Mouse (Mus musculus): ENCODE measurements around the gene Car11. TPM values are rescaled to one million over a fixed set of nuclear protein-coding genes. Genes with fewer than 3 reads are reported as not detected.

Car11 gene
- polyA plus RNA-seq, 1 experiment from 2014 or later, result 3.3 TPM

DNA sequence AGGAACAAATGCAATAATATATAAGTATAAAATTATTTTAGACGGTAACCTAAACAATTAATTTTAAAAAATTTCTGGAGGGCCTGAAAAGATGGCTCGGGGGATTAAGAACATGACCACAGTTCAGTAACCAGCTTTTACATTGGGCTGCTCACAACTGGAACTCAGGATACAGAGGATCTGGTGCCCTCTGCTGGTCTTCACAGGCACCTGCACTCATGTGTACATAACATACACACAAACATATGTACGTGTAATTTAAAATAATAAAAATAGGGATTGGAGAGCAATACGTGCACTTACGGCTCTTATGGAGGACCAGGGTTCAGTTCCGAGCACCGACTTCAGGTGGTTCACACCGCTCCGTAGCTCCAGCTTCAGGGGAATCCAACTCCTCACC is 30.7 kb upstream of the Car11 start:
- Histone ChIP-seq H3K4me2 (ENCODE audit: low read depth, low read length) (no peak overlapping the region), H3K27me3 (ENCODE audit: control insufficient read depth, insufficient read depth, low read depth, low read length) (no peaks in the 10 kb centered on the region), H3K4me3 (ENCODE audit: low read length) (no peak overlapping the region), H3K36me3 (ENCODE audit: control insufficient read depth, insufficient read depth, low read length) (no peaks in the 10 kb centered on the region), H3K9ac (ENCODE audit: low read length) (no peak overlapping the region), H3K9me3 (ENCODE audit: control insufficient read depth, low read length) (no peaks in the 10 kb centered on the region), H3K4me1 (replicated peaks; ENCODE audit: control insufficient read depth, insufficient read depth, low read length) (peaks cover 9% of the 10 kb centered on the region), H3K27ac (ENCODE audit: low read length) (no peak overlapping the region)
- no peak for ATAC-seq (ENCODE audit: low read depth)
- 94% methylated on average over 9 of the region's 9 CpGs for WGBS

GRCm38 (mm10) chr7:45677627-45678295 is 21.9 kb upstream of the Car11 start:
- ATAC-seq (ENCODE audit: low read depth), result no peak
- 52% methylated on average over 7 of the region's 7 CpGs for WGBS

GRCm38 (mm10) chr7:45678513-45678912 is 21.1 kb upstream of the Car11 start:
- no peak overlapping the region for H3K27ac ChIP-seq (ENCODE audit: low read length)
- no peak overlapping the region for H3K4me2 ChIP-seq (ENCODE audit: low read depth, low read length)
- no peak for ATAC-seq (ENCODE audit: low read depth)
- no peak overlapping the region for H3K9ac ChIP-seq (ENCODE audit: low read length)
- peaks cover 13% of the 10 kb centered on the region for H3K4me1 ChIP-seq (replicated peaks; ENCODE audit: control insufficient read depth, insufficient read depth, low read length)
- H3K9me3 ChIP-seq (ENCODE audit: control insufficient read depth, low read length), result no peaks in the 10 kb centered on the region
- no peaks in the 10 kb centered on the region for H3K27me3 ChIP-seq (ENCODE audit: control insufficient read depth, insufficient read depth, low read depth, low read length)
- H3K4me3 ChIP-seq (ENCODE audit: low read length), result no peak overlapping the region
- no peaks in the 10 kb centered on the region for H3K36me3 ChIP-seq (ENCODE audit: control insufficient read depth, insufficient read depth, low read length)
- 89% methylated on average over 14 of the region's 14 CpGs for WGBS

More at GRCm38 (mm10) chr7:45677627-45678295, 21.9 kb upstream of the Car11 start:
- Histone ChIP-seq H3K4me2 (ENCODE audit: low read depth, low read length) (no peak overlapping the region), H3K9me3 (ENCODE audit: control insufficient read depth, low read length) (no peaks in the 10 kb centered on the region), H3K4me3 (ENCODE audit: low read length) (no peak overlapping the region), H3K27me3 (ENCODE audit: control insufficient read depth, insufficient read depth, low read depth, low read length) (no peaks in the 10 kb centered on the region), H3K36me3 (ENCODE audit: control insufficient read depth, insufficient read depth, low read length) (no peaks in the 10 kb centered on the region), H3K27ac (ENCODE audit: low read length) (no peak overlapping the region), H3K4me1 (replicated peaks; ENCODE audit: control insufficient read depth, insufficient read depth, low read length) (peaks cover 13% of the 10 kb centered on the region), H3K9ac (ENCODE audit: low read length) (no peak overlapping the region)

- H3K4me1 ChIP-seq (replicated peaks; ENCODE audit: control insufficient read depth, insufficient read depth, low read length), result peaks cover 13% of the 10 kb centered on the region
- WGBS, result 64% methylated on average over 14 of the region's 14 CpGs
- H3K27ac ChIP-seq (ENCODE audit: low read length), result peak overlapping the region; percentile 36; the same call in 1 of the 2 replicates
- 0 out of 2 replicates have a peak overlapping the region, but pooled peaks have one; percentile 1 for H3K9ac ChIP-seq (ENCODE audit: low read length)
- H3K4me2 ChIP-seq (ENCODE audit: low read depth, low read length), result no peak overlapping the region
- H3K27me3 ChIP-seq (ENCODE audit: control insufficient read depth, insufficient read depth, low read depth, low read length), result no peaks in the 10 kb centered on the region; the same call in 1 of the 2 replicates
- H3K4me3 ChIP-seq (ENCODE audit: low read length), result no peak overlapping the region
- H3K9me3 ChIP-seq (ENCODE audit: control insufficient read depth, low read length), result no peaks in the 10 kb centered on the region
- H3K36me3 ChIP-seq (ENCODE audit: control insufficient read depth, insufficient read depth, low read length), result no peaks in the 10 kb centered on the region
- ATAC-seq (ENCODE audit: low read depth), result no peak; the same call in 1 of the 2 replicates
Observed at GRCm38 (mm10) chr7:45679966-45680621, 19.5 kb upstream of the Car11 start.

DNA sequence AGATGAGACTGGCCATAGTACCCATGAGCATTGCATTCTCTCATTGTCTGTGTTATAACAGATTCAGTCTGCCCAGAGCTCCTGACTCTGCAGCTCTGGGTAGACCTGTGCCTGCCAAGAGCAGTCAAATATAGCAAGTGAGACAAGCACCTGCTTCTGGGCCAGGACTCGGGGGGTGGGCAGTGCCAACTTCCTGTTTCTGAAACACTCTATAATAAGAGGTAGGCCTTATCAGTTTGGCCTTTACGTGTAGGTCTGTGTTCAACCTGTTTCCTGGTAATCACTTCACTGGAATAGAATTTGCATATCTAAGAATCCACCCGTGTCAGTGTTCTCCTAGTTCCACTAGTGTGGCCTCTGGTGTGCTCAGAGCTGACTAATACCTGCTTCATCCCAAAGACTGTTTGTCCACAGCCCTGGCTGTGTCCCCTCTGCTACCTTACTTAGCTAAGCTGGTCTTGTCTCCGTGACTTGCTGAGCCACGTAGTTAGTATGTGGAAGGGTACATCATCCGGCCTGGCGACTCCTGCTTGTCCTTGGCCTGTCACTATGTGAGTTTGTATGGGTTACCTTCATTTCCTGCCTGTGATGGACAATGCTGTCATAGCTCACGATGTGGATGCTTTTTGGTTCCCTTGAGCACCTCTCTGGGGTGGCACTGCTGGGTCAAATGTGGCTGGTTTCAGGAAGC is 18.5 kb upstream of the Car11 start:
- Histone ChIP-seq H3K9me3 (ENCODE audit: control insufficient read depth, low read length) (no peaks in the 10 kb centered on the region), H3K27ac (ENCODE audit: low read length) (peak overlapping the region; percentile 69; the same call in 1 of the 2 replicates)
- WGBS, result 59% methylated on average over 8 of the region's 8 CpGs

DNA sequence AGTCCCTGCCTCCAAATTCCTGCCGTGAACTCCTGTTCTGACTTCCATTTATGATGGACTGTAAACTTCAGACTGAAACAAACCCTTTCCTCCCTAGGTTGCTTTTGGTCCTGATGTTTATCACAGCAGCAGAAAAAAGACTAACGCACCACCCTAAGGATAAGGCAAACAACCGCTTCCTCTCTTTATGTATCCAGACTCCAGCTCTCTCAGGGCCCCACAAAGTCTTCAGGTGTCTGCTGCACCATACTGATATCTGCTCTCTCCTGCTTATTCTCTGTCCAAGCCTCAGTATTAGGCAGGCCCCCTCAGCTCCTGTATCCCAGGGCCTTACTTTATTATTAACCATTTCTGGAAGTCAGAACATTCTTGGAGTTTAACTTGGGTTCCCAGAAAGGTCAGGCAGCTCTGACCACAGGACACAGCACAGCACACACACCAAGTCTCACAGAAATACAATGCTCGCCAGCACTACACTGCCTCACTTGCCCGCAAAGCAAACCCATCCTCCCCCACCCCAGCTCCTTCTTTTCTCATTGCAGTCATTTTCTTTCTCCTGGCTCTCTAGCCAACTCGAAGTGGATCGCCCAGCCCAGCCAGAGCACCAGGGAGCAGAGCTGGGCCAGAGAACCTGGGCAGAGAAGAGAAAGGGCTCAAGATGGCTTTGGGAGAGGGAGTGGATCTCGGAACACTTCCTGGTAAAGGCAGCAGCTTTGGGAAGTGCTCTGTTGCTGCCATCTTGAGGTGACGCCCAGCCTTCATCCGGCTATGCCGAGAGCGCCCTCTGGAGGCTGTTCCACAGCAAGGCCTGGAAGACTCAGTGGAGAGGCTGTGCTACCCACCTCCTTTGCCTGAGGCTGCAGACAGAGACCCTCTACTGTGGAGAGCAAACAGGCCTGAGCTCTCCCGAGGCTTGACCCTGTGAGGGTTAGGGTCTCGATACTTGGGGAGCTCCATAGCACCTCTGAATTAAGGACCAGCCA is 17.2 kb upstream of the Car11 start:
- Histone ChIP-seq H3K4me2 (ENCODE audit: low read depth, low read length) (peak overlapping the region; percentile 46), H3K9ac (ENCODE audit: low read length) (peak overlapping the region; percentile 64), H3K36me3 (ENCODE audit: control insufficient read depth, insufficient read depth, low read length) (no peaks in the 10 kb centered on the region), H3K27ac (ENCODE audit: low read length) (peak overlapping the region; percentile 71), H3K9me3 (ENCODE audit: control insufficient read depth, low read length) (no peaks in the 10 kb centered on the region), H3K4me1 (replicated peaks; ENCODE audit: control insufficient read depth, insufficient read depth, low read length) (peaks cover 24% of the 10 kb centered on the region), H3K4me3 (ENCODE audit: low read length) (no peak overlapping the region), H3K27me3 (ENCODE audit: control insufficient read depth, insufficient read depth, low read depth, low read length) (no peaks in the 10 kb centered on the region; the same call in 1 of the 2 replicates)
- 26% methylated on average over 14 of the region's 14 CpGs for WGBS
- ATAC-seq (ENCODE audit: low read depth), result peak; percentile 81

More for the DNA sequence above, 18.5 kb upstream of the Car11 start:
- ATAC-seq (ENCODE audit: low read depth), result no peak
- Histone ChIP-seq H3K4me2 (ENCODE audit: low read depth, low read length) (no peak overlapping the region), H3K36me3 (ENCODE audit: control insufficient read depth, insufficient read depth, low read length) (no peaks in the 10 kb centered on the region), H3K27me3 (ENCODE audit: control insufficient read depth, insufficient read depth, low read depth, low read length) (no peaks in the 10 kb centered on the region; the same call in 1 of the 2 replicates), H3K4me3 (ENCODE audit: low read length) (no peak overlapping the region), H3K4me1 (replicated peaks; ENCODE audit: control insufficient read depth, insufficient read depth, low read length) (peaks cover 21% of the 10 kb centered on the region), H3K9ac (ENCODE audit: low read length) (no peak overlapping the region)

DNA sequence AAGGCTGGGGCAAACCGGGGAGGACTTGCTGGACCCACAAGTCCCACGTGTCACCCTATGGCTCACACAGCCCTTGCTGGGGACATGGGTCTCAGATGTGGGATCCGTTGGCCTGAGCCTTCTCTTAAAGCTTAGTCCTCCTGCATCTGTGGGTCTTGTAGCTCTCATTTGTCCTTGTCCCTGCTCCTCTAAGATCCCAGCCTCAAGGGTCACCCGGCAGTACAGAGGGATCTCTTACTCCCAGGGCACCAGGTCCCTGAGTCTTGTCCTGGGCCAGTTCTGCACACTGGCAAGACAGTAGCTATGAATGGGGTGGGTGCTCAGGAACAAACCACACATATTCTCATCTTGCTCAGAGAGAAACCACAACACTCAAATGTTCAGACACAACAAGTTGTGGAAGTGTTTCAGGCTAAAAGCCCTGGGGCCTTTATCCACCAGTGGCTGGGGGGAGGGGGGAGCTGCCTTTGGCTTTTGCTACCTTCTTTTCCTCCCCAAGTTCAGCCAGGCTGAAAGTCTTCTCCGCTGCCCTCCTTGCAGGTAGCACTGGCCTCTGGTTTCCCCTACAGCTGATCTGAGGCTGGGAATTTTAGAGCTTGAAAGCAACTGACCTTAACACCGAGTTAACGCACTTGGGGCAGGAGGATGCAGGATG is 16.1 kb upstream of the Car11 start, which contains the start of gene Ntn5:
TSS of gene Ntn5 (plus strand) at position 627 of the 655 bp plus-strand sequence.
- H3K9me3 ChIP-seq (ENCODE audit: control insufficient read depth, low read length), result no peaks in the 10 kb centered on the region
- no peak within 1 kb of the TSS for H3K4me2 ChIP-seq (ENCODE audit: low read depth, low read length)
- H3K9ac ChIP-seq (ENCODE audit: low read length), result peak within 1 kb of the TSS; percentile 24
- ATAC-seq (ENCODE audit: low read depth), result no peak
- no peaks in the 10 kb centered on the region for H3K36me3 ChIP-seq (ENCODE audit: control insufficient read depth, insufficient read depth, low read length)
- 76% methylated on average over 7 of the region's 7 CpGs for WGBS
- H3K27me3 ChIP-seq (ENCODE audit: control insufficient read depth, insufficient read depth, low read depth, low read length), result no peaks in the 10 kb centered on the region; the same call in 1 of the 2 replicates
- H3K4me3 ChIP-seq (ENCODE audit: low read length), result no peak within 1 kb of the TSS
- H3K4me1 ChIP-seq (replicated peaks; ENCODE audit: control insufficient read depth, insufficient read depth, low read length), result peaks cover 24% of the 10 kb centered on the region
- H3K27ac ChIP-seq (ENCODE audit: low read length), result no peak within 1 kb of the TSS

DNA sequence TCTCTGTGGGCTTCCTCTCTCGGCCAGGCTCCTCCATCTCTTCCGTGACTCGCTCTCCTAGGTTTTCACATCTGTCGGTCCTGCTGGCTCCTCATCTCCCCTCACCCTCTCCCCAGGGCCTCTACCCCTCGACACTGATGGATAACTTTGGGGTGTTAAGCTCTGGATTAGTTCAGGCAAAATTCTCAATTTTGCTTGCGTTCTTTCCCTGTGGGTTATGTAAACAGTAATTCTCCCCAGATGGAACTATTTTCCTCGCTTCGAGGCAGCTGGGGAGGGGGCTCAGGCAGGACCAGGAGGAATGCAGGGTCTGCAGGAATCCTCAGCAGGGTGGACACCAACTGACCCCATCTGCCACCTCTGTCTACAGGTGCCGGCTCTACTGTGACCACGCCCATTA is 13.8 kb upstream of the Car11 start:
- ATAC-seq (ENCODE audit: low read depth), result no peak
- 26% methylated on average over 10 of the region's 10 CpGs for WGBS
- Histone ChIP-seq H3K27me3 (ENCODE audit: control insufficient read depth, insufficient read depth, low read depth, low read length) (no peaks in the 10 kb centered on the region; the same call in 1 of the 2 replicates), H3K4me1 (replicated peaks; ENCODE audit: control insufficient read depth, insufficient read depth, low read length) (peaks cover 23% of the 10 kb centered on the region), H3K9me3 (ENCODE audit: control insufficient read depth, low read length) (no peaks in the 10 kb centered on the region), H3K4me2 (ENCODE audit: low read depth, low read length) (no peak overlapping the region), H3K27ac (ENCODE audit: low read length) (no peak overlapping the region), H3K4me3 (ENCODE audit: low read length) (no peak overlapping the region), H3K36me3 (ENCODE audit: control insufficient read depth, insufficient read depth, low read length) (no peaks in the 10 kb centered on the region), H3K9ac (ENCODE audit: low read length) (peak overlapping the region; percentile 35; the same call in 1 of the 2 replicates)

Measured in lung, embryonic 16.5 days (tissue).